Mouse (Mus musculus) heart, embryonic 14.5 days (tissue): ENCODE results near the gene Gramd2. TPM values are rescaled to one million over a fixed set of nuclear protein-coding genes. Genes with fewer than 3 reads are reported as not detected.

Experiments used
- ATAC-seq: fragments of 200-750 bp; cut with Nextera tagmentation; 2 replicates; pipeline ENCODE4 v1.8.0; 2017; ENCODE audit warnings: low read depth, moderate TSS enrichment; ENCODE audit not compliant: insufficient number of reproducible peaks, insufficient read depth, low FRiP score
- H3K27ac ChIP-seq, 2 experiments: fragments of 200-500 bp in 1 of 2; fragments of 300-500 bp in 1 of 2; sonication (generic) in 1 of 2; replicated peaks in 1 of 2; 2 replicates each; pipeline ENCODE4 v1.5.1; 2012 to 2014; ENCODE audit warnings: low read depth in 2 of 2, low read length in 2 of 2, control low read depth in 1 of 2, mild to moderate bottlenecking in 1 of 2, mixed read lengths in 1 of 2; ENCODE audit not compliant: control insufficient read depth in 1 of 2, insufficient read depth in 1 of 2
- H3K27me3 ChIP-seq: fragments of 300-500 bp; sonication (generic); 2 replicates; pipeline ENCODE4 v1.6.1; 2014; ENCODE audit warnings: mild to moderate bottlenecking, low read length, control low read depth; ENCODE audit not compliant: control insufficient read depth, insufficient read depth
- H3K36me3 ChIP-seq: fragments of 300-500 bp; sonication (generic); 2 replicates; pipeline ENCODE4 v1.6.1; 2014; ENCODE audit warnings: mild to moderate bottlenecking, control low read depth, low read length, mixed read lengths; ENCODE audit not compliant: control insufficient read depth, insufficient read depth
- H3K4me1 ChIP-seq, 2 experiments: fragments of 200-500 bp in 1 of 2; fragments of 300-500 bp in 1 of 2; sonication (generic) in 1 of 2; 2 replicates each; pipeline ENCODE4 v1.6.1; 2012 to 2014; ENCODE audit warnings: low read length in 2 of 2, control low read depth in 1 of 2, mixed read lengths in 1 of 2; ENCODE audit not compliant: control insufficient read depth in 2 of 2, insufficient read depth in 2 of 2
- H3K4me2 ChIP-seq: fragments of 300-500 bp; sonication (generic); 2 replicates; pipeline ENCODE4 v1.6.1; 2014; ENCODE audit warnings: mild to moderate bottlenecking, low read length
- H3K4me3 ChIP-seq, 2 experiments: fragments of 200-500 bp in 1 of 2; fragments of 300-500 bp in 1 of 2; sonication (generic) in 1 of 2; 2 replicates each; pipeline ENCODE4 v1.5.1; 2012 to 2014; ENCODE audit warnings: low read length in 2 of 2, mild to moderate bottlenecking in 2 of 2, control low read depth in 1 of 2, low read depth in 1 of 2, moderate library complexity in 1 of 2; ENCODE audit not compliant: control insufficient read depth in 1 of 2, insufficient read depth in 1 of 2
- H3K9ac ChIP-seq: fragments of 300-500 bp; sonication (generic); 2 replicates; pipeline ENCODE4 v1.6.1; 2014; ENCODE audit warnings: mild to moderate bottlenecking, low read length
- H3K9me3 ChIP-seq: fragments of 300-500 bp; sonication (generic); 2 replicates; pipeline ENCODE4 v1.6.1; 2016; ENCODE audit warnings: low read length, control low read depth; ENCODE audit not compliant: control insufficient read depth
- WGBS: fragments of 180-500 bp; shearing (Covaris S2); extraction: QIAGEN DNeasy Blood & Tissue Kit; methylation state at CpG from one replicate; pipeline ENCODE4 v1.1.7; 2014; 5-methylcytosine and 5-hydroxymethylcytosine counted together
- polyA plus RNA-seq: library from polyadenylated mRNA; unstranded; fragments of >200 nt; fragmentation: Nextera tagmentation; extraction: Ambion mirVana; gene quantifications from 2 replicates; pipeline ENCODE4 v1.2.1, GENCODE M21; 2014

Gene Gramd2
- 0.27 and 0.43 TPM in 2 replicates for polyA plus RNA-seq

DNA sequence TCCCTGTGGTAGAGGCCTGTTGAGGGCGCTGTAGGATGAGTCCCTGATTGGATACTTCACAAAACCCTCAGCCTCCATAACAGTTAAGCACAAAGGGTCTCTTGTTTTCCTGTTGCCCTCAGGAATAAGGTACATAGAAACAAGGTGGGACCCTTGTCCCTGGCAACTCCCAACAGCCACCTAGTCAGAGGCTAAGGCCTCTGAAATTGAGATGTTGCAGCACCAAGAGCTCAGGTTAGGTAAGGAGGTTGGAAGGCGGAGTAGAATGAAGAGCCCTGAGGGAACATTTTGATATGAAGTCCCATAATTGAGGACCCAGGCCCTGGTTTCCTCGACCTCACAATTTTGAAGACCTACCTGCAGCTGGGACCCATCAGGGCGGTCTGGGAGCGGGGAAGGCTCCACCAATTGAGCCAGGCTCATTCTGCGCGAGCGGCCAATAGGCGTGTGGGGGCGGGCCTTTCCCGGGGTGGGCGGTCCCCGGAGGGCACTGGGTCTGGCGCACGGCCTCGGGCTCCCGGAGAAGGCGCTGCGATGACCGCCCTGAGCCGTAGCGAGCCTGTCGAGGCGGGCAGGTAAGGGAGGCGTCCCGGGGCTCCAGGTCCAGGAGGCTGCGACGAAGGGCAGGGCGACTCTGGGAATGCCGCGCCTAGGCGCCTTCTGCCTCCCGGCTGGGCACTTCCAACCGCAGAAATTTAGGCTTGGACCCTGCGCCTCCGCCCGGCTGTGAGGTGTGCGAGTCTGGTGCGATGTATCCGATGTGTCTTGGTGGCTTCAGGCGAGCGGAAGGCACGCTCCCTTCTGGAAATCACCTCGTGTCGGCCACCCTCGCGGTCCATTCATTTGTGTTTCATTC lies at the start of gene Gramd2:
Gene Gramd2 (plus strand): TSS at position 467 of the 856 bp plus-strand sequence.
- ATAC-seq, result peak; percentile 86
- Histone ChIP-seq H3K9me3 (no peaks in the 10 kb centered on the region), H3K27ac (no peak within 1 kb of the TSS), H3K9ac (peak within 1 kb of the TSS; percentile 68), H3K4me3 (peak within 1 kb of the TSS; percentile 44 to 48), H3K4me1 (peaks cover 4 to 7% of the 10 kb centered on the region in 2 experiments; a peak in 2 of 4 replicates), H3K4me2 (peak within 1 kb of the TSS; percentile 86), H3K36me3 (peaks cover 49% of the 10 kb centered on the region), H3K27me3 (peaks cover 17% of the 10 kb centered on the region)
- 2% methylated on average over 38 of the region's 47 CpGs for WGBS

DNA sequence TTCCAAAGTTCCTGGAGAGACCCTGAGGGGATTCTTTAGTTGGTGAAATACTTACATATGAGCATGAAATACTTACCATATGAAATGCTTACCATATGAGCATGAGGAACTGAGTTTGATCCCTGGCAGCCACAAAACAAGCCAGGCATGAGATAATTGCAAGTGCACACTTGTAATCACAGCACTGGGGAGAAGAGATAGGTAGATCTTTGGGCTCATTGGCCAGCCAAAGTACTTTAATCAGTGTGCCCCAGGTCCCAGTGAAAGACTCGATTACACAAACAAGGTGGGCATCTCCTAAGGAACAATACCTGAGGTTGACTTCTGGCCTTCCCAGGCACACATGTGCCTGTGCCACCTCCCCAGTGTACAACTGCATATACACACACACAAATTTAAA lies 41.6 kb upstream of the Gramd2 start:
- Histone ChIP-seq H3K4me2 (no peak overlapping the region), H3K27ac (no peak overlapping the region), H3K4me1 (no peaks in the 10 kb centered on the region), H3K27me3 (no peaks in the 10 kb centered on the region), H3K9me3 (no peaks in the 10 kb centered on the region), H3K36me3 (peaks cover 88% of the 10 kb centered on the region), H3K9ac (no peak overlapping the region), H3K4me3 (no peak overlapping the region)
- WGBS, result 79% methylated on average over 1 of the region's 1 CpGs
- ATAC-seq, result no peak

DNA sequence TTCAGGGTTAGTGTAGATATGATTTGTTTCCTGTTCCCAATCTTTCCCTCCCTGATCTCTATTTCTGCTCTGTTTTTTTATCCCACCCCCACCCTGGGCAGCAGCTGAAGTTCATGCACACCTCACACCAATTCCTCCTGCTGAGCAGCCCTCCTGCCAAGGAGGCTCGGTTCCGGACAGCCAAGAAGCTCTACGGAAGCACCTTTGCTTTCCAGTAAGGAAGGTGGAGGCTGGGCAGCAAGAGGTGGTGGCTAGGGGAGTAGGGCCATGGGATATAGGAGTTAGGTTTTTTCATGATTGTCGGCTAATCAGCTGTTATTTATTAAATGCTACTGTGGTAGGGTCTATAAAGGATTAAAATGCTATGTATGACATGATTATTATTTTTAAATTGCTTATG lies 40.0 kb upstream of the Gramd2 start:
- H3K27ac ChIP-seq, result no peak overlapping the region
- H3K9me3 ChIP-seq, result no peaks in the 10 kb centered on the region
- H3K4me3 ChIP-seq, result no peak overlapping the region
- H3K27me3 ChIP-seq, result no peaks in the 10 kb centered on the region
- H3K4me2 ChIP-seq, result no peak overlapping the region
- no peaks in the 10 kb centered on the region for H3K4me1 ChIP-seq
- 84% methylated on average over 4 of the region's 4 CpGs for whole genome bisulfite sequencing
- ATAC-seq, result no peak
- H3K36me3 ChIP-seq, result peaks cover 86% of the 10 kb centered on the region
- no peak overlapping the region for H3K9ac ChIP-seq

DNA sequence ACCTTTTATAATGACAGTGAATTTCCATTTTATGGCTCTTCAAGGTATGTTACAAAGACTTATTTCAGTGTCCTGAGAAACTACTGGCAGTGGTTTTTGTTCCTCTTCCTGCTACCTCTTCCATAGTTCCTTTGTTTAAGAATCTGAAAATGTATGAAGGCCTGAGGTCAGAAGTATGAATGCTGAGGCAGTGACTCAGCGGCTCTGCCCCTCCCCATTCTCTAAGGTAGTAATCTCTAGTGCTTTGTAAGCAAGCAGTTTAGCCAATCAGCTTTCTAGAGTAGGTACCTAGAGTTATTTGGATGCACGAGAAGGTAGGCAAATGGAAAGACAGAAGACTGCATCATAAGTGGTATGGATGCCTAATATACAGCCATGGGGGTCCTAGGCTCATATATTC lies 38.6 kb upstream of the Gramd2 start:
- WGBS, result 85% methylated on average over 2 of the region's 2 CpGs
- peaks cover 84% of the 10 kb centered on the region for H3K36me3 ChIP-seq
- H3K27me3 ChIP-seq, result no peaks in the 10 kb centered on the region
- H3K9ac ChIP-seq, result no peak overlapping the region
- no peak overlapping the region for H3K4me2 ChIP-seq
- no peak for ATAC-seq
- H3K9me3 ChIP-seq, result no peaks in the 10 kb centered on the region
- no peak overlapping the region for H3K27ac ChIP-seq
- no peaks in the 10 kb centered on the region for H3K4me1 ChIP-seq
- H3K4me3 ChIP-seq, result no peak overlapping the region

DNA sequence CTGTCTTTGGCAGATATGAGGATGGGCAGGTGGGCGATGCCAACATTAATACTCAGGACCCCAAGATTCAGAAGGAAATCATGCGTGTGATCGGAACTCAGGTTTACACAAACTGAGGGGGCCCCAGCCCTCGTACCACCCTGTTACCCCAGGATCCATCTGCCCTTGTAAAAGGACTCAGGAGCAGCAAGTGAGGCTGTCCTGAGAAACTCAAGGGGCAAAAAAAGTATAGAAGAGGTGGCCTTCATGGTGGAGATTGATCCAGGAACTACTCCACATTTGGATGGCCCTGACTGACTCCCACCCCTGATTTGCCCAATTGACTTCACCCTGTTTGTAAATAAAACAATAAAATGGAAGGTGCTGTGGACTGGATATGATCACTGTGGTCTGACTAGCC lies 30.0 kb upstream of the Gramd2 start:
- Histone ChIP-seq H3K4me2 (no peak overlapping the region), H3K27ac (no peak overlapping the region), H3K27me3 (no peaks in the 10 kb centered on the region), H3K36me3 (peaks cover 58% of the 10 kb centered on the region), H3K4me1 (no peaks in the 10 kb centered on the region), H3K9me3 (no peaks in the 10 kb centered on the region), H3K4me3 (no peak overlapping the region), H3K9ac (no peak overlapping the region)
- no peak for ATAC-seq
- 94% methylated on average over 4 of the region's 4 CpGs for WGBS

DNA sequence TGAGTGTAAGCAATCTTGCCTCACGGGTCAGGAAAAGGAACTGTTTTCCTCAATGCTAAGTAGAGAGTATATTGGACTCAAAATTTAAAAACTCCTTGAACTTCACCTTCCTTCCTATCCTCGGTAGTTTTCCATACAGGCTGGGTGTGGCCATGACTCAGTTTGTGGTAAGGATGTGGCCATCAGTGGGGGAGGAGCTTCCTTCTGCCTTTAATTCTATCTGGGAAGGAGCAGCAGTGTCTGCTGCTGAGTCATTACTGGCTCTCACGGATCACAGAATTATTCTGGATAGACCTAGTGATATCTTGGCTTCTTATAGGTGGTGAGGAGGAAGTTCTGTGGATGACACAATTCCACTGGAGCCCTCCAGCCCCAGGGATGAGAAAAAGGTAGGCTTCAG lies 26.6 kb upstream of the Gramd2 start:
- Histone ChIP-seq H3K4me2 (no peak overlapping the region), H3K4me1 (peaks cover 0 to 9% of the 10 kb centered on the region in 2 experiments; a peak in 2 of 4 replicates)

DNA sequence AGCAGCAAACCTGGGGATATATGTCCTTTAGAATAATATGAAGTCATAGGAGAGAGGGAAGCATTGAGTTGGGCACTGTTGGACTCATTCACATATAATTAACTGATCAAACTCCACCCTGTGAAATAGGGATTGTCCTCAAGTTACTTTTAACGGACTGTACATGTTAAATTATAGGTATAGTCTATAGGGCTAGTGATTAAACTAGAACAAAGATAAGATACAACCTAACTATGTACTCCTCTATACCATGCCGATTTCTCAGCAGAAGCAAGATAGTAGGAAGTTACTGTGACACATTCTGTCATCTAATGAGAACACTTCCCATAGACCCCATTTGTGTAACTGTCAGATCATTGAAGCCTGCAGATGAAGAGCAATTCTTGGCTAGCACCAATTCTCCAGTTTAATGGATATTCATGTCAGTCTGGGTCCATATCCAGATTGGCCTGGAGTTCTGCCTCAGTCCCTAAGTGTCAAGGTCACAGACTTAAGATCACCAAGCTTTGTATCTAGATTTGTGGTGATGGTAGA lies 25.4 kb upstream of the Gramd2 start:
- H3K4me1 ChIP-seq, result peaks cover 0 to 19% of the 10 kb centered on the region in 2 experiments; a peak in 3 of 4 replicates
- no peak overlapping the region for H3K4me2 ChIP-seq
- H3K4me3 ChIP-seq, result no peak overlapping the region
- no peak overlapping the region for H3K9ac ChIP-seq
- H3K27ac ChIP-seq, result no peak overlapping the region
- H3K27me3 ChIP-seq, result no peaks in the 10 kb centered on the region
- H3K9me3 ChIP-seq, result no peaks in the 10 kb centered on the region
- 82% methylated on average over 2 of the region's 2 CpGs for WGBS
- H3K36me3 ChIP-seq, result peaks cover 32% of the 10 kb centered on the region
- ATAC-seq, result no peak

More for the DNA sequence above, 26.6 kb upstream of the Gramd2 start:
- H3K27ac ChIP-seq, result no peak overlapping the region
- H3K9ac ChIP-seq, result no peak overlapping the region
- H3K4me3 ChIP-seq, result no peak overlapping the region
- ATAC-seq, result no peak
- no peaks in the 10 kb centered on the region for H3K27me3 ChIP-seq
- peaks cover 34% of the 10 kb centered on the region for H3K36me3 ChIP-seq
- 19% methylated on average over 3 of the region's 3 CpGs for WGBS
- H3K9me3 ChIP-seq, result no peaks in the 10 kb centered on the region
